Mouse (Mus musculus) urinary bladder, adult 18-20 months (tissue): Measurements from ENCODE around the gene Nup107.
"Not testable (repeated sequence)": the region's sequence is repeated elsewhere in the genome, so short reads cannot be mapped to it uniquely, and the experiment has no call there.

ENCODE experiments used
- DNase-seq, 2 experiments: peaks; one replicate each; pipeline ENCODE4 v3.0.0; 2022; ENCODE audit warnings: low spot score in 2 of 2, mixed read lengths in 2 of 2

Gene Nup107

GRCm38 (mm10) chr10:117716686-117717085, 75.8 kb downstream of the Nup107 start:
- no peak for DNase-seq

GRCm38 (mm10) chr10:117715654-117716053, 76.9 kb downstream of the Nup107 start:
- DNase-seq, result not testable (repeated sequence)

GRCm38 (mm10) chr10:117714928-117715500, 77.5 kb downstream of the Nup107 start:
- no peak for DNase-seq

- no peak for DNase-seq
Observed at GRCm38 (mm10) chr10:117714048-117714545, 78.4 kb downstream of the Nup107 start.

- DNase-seq, result no peak
Observed at GRCm38 (mm10) chr10:117713466-117713865, 79.0 kb downstream of the Nup107 start.

GRCm38 (mm10) chr10:117712871-117713270, 79.6 kb downstream of the Nup107 start:
- DNase-seq, result no peak

GRCm38 (mm10) chr10:117712191-117712754, 80.2 kb downstream of the Nup107 start:
- no peak for DNase-seq

GRCm38 (mm10) chr10:117711408-117711807, 81.1 kb downstream of the Nup107 start:
- DNase-seq, result peak in 1 of 2 experiments; percentile 25

GRCm38 (mm10) chr10:117710604-117711141, 81.8 kb downstream of the Nup107 start, which contains the start of gene Mdm2:
Mdm2 (minus strand) TSS chr10:117710758.
- DNase-seq, result peak; percentile 89 to 95

GRCm38 (mm10) chr10:117709930-117710603, 82.4 kb downstream of the Nup107 start:
- DNase-seq, result peak; percentile 81 to 89

GRCm38 (mm10) chr10:117709326-117709830, 83.1 kb downstream of the Nup107 start:
- no peak for DNase-seq

- DNase-seq, result no peak
Observed at GRCm38 (mm10) chr10:117708856-117709255, 83.6 kb downstream of the Nup107 start.

- no peak for DNase-seq
Observed at GRCm38 (mm10) chr10:117708376-117708775, 84.1 kb downstream of the Nup107 start.

- DNase-seq, result no peak
Observed at GRCm38 (mm10) chr10:117707114-117707838, 85.2 kb downstream of the Nup107 start.

GRCm38 (mm10) chr10:117706440-117706839, 86.1 kb downstream of the Nup107 start:
- DNase-seq, result no peak

GRCm38 (mm10) chr10:117705806-117706205, 86.7 kb downstream of the Nup107 start:
- no peak for DNase-seq

GRCm38 (mm10) chr10:117704964-117705335, 87.6 kb downstream of the Nup107 start:
- no peak for DNase-seq

GRCm38 (mm10) chr10:117704314-117704963, 88.1 kb downstream of the Nup107 start:
- DNase-seq, result not testable (repeated sequence)

GRCm38 (mm10) chr10:117703506-117703905, 89.0 kb downstream of the Nup107 start:
- no peak for DNase-seq

- no peak for DNase-seq
Observed at GRCm38 (mm10) chr10:117702024-117702833, 90.3 kb downstream of the Nup107 start.
